Mouse (Mus musculus): ENCODE measurements around the gene Gstt2. TPM values are rescaled to one million over a fixed set of nuclear protein-coding genes. Genes with fewer than 3 reads are reported as not detected.

The Gstt2 gene
- polyA plus RNA-seq, 1 experiment from 2014 or later: 6.0 TPM

DNA sequence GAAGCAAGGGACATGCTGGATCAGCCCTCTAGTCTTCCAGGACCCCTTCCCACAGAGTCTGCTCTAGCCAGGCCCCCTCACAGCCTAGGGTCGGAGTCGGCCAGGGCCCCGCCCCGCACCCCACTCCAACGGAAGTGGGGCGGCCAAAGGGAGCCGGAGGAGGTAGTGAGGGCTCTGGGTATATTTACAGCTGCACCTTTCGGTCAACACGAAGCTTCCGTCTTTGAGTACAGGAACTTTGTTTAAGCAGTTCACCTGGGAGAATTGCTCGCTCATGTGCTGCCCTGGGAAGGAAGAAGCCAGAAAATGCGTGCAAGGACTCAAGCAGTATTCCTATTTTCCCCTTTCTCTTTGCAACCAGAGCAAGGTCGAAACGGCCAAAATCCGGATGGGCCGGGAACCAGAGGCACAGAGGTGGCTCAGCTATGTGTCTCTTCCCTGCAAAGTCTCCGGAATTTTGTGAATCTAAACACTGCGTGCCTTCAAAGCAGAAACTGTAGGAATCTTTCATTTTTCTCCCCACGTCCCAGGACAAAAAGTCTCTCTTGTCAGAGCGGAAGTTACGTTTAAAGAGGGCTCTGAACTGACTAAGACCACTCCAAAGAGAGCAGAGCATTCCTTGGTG is 3.7 kb downstream of the Gstt2 start:
- no peak for DNase-seq (ENCODE audit: low spot score)
- Histone ChIP-seq H3K27me3 (replicated peaks; ENCODE audit: control insufficient read depth, insufficient read depth, low read length) (no peaks in the 10 kb centered on the region; the same call in 1 of the 2 replicates), H3K27ac (ENCODE audit: low read depth, low read length) (no peak overlapping the region), H3K36me3 (ENCODE audit: control insufficient read depth, insufficient read depth, low read length) (no peaks in the 10 kb centered on the region), H3K4me3 (ENCODE audit: low read depth, low read length) (peak overlapping the region; percentile 29; the same call in 1 of the 2 replicates), H3K4me1 (ENCODE audit: control insufficient read depth, insufficient read depth, low read length) (peaks cover 9% of the 10 kb centered on the region; the same call in 1 of the 2 replicates), H3K9me3 (replicated peaks; ENCODE audit: control insufficient read depth, low read length) (no peaks in the 10 kb centered on the region), H3K4me2 (ENCODE audit: low read length) (peak overlapping the region; percentile 56), H3K9ac (ENCODE audit: low read length) (no peak overlapping the region)
- 25% methylated on average over 21 of the region's 21 CpGs for WGBS
- ATAC-seq: no peak

DNA sequence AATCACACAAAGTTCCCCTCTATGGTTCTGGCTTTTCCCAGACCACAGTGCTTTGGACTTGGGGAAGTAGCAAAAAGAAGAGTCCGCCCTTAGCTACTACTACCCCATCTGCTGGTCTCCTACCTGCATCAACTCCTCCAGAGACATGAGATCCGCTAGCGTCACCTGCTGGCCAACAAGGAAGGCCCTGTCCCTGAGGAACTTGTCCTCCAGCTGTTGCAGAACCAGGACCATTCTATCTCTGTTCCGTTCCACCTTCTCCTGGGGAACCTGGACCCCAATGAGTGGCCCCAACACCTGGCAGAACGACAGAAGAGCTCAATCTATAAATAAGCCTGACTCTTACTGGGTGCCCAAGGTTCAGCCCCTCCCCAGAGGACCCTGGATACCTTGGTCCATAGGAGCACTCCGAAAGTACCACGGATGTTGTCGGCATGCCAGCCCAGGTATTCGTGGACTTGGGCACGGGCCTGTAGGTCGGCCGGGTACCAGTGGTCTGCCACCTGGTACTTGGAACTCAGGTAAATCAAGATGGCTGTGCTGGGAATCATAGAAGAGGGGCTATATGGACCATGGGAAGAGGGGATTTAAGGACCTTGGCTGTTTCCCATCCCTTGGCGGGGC is 4.8 kb downstream of the Gstt2 start:
- Histone ChIP-seq H3K4me1 (ENCODE audit: control insufficient read depth, insufficient read depth, low read length) (peaks cover 4% of the 10 kb centered on the region; the same call in 1 of the 2 replicates), H3K27me3 (replicated peaks; ENCODE audit: control insufficient read depth, insufficient read depth, low read length) (no peaks in the 10 kb centered on the region; the same call in 1 of the 2 replicates), H3K9ac (ENCODE audit: low read length) (no peak overlapping the region), H3K4me2 (ENCODE audit: low read length) (no peak overlapping the region), H3K27ac (ENCODE audit: low read depth, low read length) (no peak overlapping the region), H3K36me3 (ENCODE audit: control insufficient read depth, insufficient read depth, low read length) (no peaks in the 10 kb centered on the region), H3K4me3 (ENCODE audit: low read depth, low read length) (no peak overlapping the region), H3K9me3 (replicated peaks; ENCODE audit: control insufficient read depth, low read length) (no peaks in the 10 kb centered on the region)
- DNase-seq (ENCODE audit: low spot score) (no peak), ATAC-seq (no peak)
- 72% methylated on average over 13 of the region's 13 CpGs for WGBS

DNA sequence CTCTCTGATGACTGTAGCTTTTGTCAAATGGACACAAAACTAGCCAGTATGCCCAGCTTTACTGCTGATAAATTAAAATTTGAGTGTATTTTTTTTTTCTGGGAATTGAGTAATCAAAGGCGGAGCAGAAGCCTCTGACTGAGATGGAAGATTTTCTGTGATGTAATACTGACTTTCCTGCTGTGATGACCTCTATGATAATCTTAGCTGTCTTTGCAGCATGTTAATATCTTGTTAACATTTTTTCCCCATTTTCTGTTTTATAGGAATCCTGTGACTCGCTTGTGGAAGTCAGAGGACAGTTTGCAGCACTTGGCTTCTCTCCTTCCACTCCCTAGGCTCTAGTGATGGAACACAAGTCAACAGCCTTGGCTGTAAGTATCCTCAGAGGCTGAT is 7.0 kb downstream of the Gstt2 start:
- peaks cover 4% of the 10 kb centered on the region; the same call in 1 of the 2 replicates for H3K4me1 ChIP-seq (ENCODE audit: control insufficient read depth, insufficient read depth, low read length)
- no peak overlapping the region for H3K4me2 ChIP-seq (ENCODE audit: low read length)
- no peak overlapping the region for H3K9ac ChIP-seq (ENCODE audit: low read length)
- H3K4me3 ChIP-seq (ENCODE audit: low read depth, low read length): no peak overlapping the region
- no peaks in the 10 kb centered on the region; the same call in 1 of the 2 replicates for H3K27me3 ChIP-seq (replicated peaks; ENCODE audit: control insufficient read depth, insufficient read depth, low read length)
- no peaks in the 10 kb centered on the region for H3K36me3 ChIP-seq (ENCODE audit: control insufficient read depth, insufficient read depth, low read length)
- DNase-seq (ENCODE audit: low spot score): no peak
- whole genome bisulfite sequencing: 95% methylated on average over 2 of the region's 2 CpGs
- H3K27ac ChIP-seq (ENCODE audit: low read depth, low read length): no peak overlapping the region
- ATAC-seq: no peak
- H3K9me3 ChIP-seq (replicated peaks; ENCODE audit: control insufficient read depth, low read length): no peaks in the 10 kb centered on the region

DNA sequence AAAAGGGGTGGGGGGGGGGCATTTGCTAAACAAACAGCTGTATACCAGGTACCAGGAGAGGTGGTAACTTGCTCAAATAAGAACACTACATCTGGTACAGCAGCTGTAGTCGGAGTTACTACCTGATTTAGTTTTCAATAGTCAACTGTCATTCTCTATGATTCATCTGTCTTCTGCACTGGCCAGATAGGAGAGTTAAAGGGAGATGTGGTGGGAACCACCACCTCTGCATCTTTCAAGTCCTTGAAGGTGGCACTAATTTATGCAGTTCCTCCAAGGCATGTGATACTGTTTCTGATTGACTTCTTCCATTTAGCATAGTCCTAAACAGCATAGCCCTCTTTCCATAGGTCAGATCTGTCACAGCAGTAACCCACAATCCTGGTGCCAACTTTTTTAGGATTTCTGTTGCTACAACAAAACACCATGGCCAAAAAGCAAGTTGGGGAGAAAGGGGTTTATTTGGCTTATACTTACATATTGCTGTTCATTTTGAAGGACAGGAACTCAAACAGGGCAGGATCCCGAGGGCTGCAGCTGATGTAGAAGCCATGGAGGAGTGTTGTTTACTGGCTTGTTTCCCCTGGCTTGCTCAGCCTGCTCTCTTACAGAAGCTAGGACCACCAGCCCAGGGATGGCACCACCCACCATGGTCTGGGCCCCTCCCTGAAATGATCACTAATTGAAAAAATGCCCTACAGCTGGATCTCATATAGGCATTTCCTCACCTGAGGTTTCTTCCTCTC is 7.5 kb downstream of the Gstt2 start:
- no peak overlapping the region for H3K4me3 ChIP-seq (ENCODE audit: low read depth, low read length)
- H3K36me3 ChIP-seq (ENCODE audit: control insufficient read depth, insufficient read depth, low read length): no peaks in the 10 kb centered on the region
- no peak for ATAC-seq
- no peaks in the 10 kb centered on the region for H3K9me3 ChIP-seq (replicated peaks; ENCODE audit: control insufficient read depth, low read length)
- H3K27me3 ChIP-seq (replicated peaks; ENCODE audit: control insufficient read depth, insufficient read depth, low read length): no peaks in the 10 kb centered on the region; the same call in 1 of the 2 replicates
- H3K4me1 ChIP-seq (ENCODE audit: control insufficient read depth, insufficient read depth, low read length): peaks cover 4% of the 10 kb centered on the region; the same call in 1 of the 2 replicates
- WGBS: 88% methylated on average over 2 of the region's 2 CpGs
- H3K9ac ChIP-seq (ENCODE audit: low read length): no peak overlapping the region
- no peak overlapping the region for H3K27ac ChIP-seq (ENCODE audit: low read depth, low read length)
- H3K4me2 ChIP-seq (ENCODE audit: low read length): no peak overlapping the region
- no peak for DNase-seq (ENCODE audit: low spot score)

DNA sequence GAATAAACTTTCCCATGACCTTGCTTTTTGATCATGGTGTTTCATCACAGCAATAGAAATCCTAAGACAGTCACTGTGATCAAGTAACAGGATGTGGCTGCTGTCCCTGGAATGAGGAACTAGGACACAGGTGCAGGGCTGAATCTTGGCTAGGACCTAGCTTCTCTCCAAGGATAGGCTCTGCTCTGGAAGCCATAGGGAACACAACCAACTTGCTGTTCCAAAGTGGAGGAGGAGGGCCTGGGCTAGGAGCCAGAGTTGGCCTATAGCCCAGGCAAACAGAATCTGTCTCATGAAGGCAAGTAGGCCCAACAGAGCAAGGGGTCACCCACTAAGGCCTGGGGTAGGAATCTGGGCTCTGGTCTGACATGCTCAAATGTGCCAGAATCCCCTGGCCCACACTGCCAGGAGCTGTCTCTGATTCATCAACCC is 8.7 kb downstream of the Gstt2 start:
- Histone ChIP-seq H3K27ac (ENCODE audit: low read depth, low read length) (no peak overlapping the region), H3K4me3 (ENCODE audit: low read depth, low read length) (no peak overlapping the region), H3K9me3 (replicated peaks; ENCODE audit: control insufficient read depth, low read length) (no peaks in the 10 kb centered on the region), H3K9ac (ENCODE audit: low read length) (no peak overlapping the region), H3K36me3 (ENCODE audit: control insufficient read depth, insufficient read depth, low read length) (no peaks in the 10 kb centered on the region), H3K27me3 (replicated peaks; ENCODE audit: control insufficient read depth, insufficient read depth, low read length) (no peaks in the 10 kb centered on the region; the same call in 1 of the 2 replicates), H3K4me1 (ENCODE audit: control insufficient read depth, insufficient read depth, low read length) (no peaks in the 10 kb centered on the region), H3K4me2 (ENCODE audit: low read length) (no peak overlapping the region)
- ATAC-seq (peak; percentile 37; the same call in 1 of the 2 replicates), DNase-seq (ENCODE audit: low spot score) (peak; percentile 52)

DNA sequence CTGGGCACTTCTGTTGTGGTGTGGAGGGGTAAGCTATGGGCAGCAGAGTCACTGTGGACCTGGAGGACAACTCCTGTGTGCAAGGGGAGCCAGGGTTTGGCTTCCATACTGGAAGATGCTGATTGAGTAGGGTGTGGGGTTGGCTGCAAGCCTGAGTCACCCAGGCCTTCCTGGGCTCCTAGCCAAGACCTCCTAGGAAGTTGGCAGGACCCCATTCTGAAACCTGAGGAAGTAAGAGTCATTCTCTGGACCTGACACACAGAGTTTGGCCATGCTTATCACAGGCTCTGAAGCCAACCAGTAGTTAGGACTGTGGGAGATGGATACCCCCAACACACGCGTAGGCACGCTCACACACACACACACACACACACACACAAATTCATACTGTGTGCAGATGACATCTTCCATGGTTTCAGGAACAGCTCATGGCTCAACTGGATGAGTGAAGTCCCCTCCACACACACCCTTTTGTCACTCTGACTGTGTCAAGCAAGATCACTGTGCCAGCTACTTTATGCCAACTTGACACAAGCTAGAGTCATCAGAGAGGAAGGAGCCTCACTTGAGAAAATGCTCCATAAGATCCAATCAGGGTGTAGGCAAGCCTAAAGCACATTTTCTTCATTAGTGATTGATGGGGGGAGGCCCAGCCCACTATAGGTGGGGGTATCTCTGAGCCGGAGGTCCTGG is 9.4 kb downstream of the Gstt2 start:
- H3K4me1 ChIP-seq (ENCODE audit: control insufficient read depth, insufficient read depth, low read length): no peaks in the 10 kb centered on the region
- WGBS: 95% methylated on average over 4 of the region's 4 CpGs
- H3K27me3 ChIP-seq (replicated peaks; ENCODE audit: control insufficient read depth, insufficient read depth, low read length): no peaks in the 10 kb centered on the region; the same call in 1 of the 2 replicates
- no peak for DNase-seq (ENCODE audit: low spot score)
- H3K4me2 ChIP-seq (ENCODE audit: low read length): no peak overlapping the region
- H3K4me3 ChIP-seq (ENCODE audit: low read depth, low read length): no peak overlapping the region
- H3K9me3 ChIP-seq (replicated peaks; ENCODE audit: control insufficient read depth, low read length): no peaks in the 10 kb centered on the region
- no peaks in the 10 kb centered on the region for H3K36me3 ChIP-seq (ENCODE audit: control insufficient read depth, insufficient read depth, low read length)
- no peak overlapping the region for H3K9ac ChIP-seq (ENCODE audit: low read length)
- ATAC-seq: no peak
- no peak overlapping the region for H3K27ac ChIP-seq (ENCODE audit: low read depth, low read length)

DNA sequence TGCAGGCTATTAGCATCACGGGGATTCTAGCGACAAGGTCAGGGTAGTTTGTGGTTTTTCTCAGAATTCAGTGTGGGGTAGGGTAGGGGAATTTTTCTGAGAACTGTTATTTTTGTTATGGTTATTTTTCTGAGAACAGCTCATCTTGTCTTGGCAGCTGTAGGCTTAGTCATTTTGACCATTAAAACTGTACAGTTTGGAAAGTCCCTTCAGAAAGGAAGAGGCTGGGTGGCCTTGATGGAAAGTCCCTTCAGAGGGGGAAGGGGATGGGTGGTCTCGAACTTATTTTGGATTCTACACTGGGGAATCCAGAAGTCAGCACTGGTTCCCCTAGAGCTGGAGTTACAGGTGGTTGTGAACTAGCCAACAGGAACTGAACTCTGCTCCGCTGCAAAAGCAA is 12.7 kb downstream of the Gstt2 start:
- H3K4me2 ChIP-seq (ENCODE audit: low read length): no peak overlapping the region
- 91% methylated on average over 4 of the region's 4 CpGs for WGBS

DNA sequence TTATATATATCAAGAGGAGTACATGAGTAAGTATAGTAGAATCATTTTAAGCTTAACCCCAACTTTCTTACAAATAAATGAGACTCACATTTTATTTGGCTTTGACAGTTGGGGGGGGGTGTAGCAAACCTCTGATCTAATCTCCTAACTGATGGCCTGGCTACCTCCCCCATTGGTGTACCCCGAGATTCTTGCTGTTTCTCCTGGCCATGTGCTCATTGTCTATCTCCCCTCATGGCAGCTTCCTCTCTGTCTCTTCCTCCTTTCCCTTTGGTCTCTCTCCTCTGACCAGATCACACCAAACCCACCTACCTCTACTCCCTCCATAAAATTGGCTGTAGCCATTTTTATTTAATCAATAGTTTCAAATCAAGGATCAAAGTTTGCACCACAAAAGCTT is 13.4 kb downstream of the Gstt2 start:
- no peak overlapping the region for H3K4me3 ChIP-seq (ENCODE audit: low read depth, low read length)
- DNase-seq (ENCODE audit: low spot score): no peak
- H3K27me3 ChIP-seq (replicated peaks; ENCODE audit: control insufficient read depth, insufficient read depth, low read length): no peaks in the 10 kb centered on the region
- no peak overlapping the region for H3K27ac ChIP-seq (ENCODE audit: low read depth, low read length)
- no peaks in the 10 kb centered on the region for H3K9me3 ChIP-seq (replicated peaks; ENCODE audit: control insufficient read depth, low read length)
- H3K36me3 ChIP-seq (ENCODE audit: control insufficient read depth, insufficient read depth, low read length): no peaks in the 10 kb centered on the region
- H3K4me2 ChIP-seq (ENCODE audit: low read length): no peak overlapping the region
- H3K4me1 ChIP-seq (ENCODE audit: control insufficient read depth, insufficient read depth, low read length): no peaks in the 10 kb centered on the region
- no peak for ATAC-seq
- no peak overlapping the region for H3K9ac ChIP-seq (ENCODE audit: low read length)
- WGBS: 88% methylated on average over 1 of the region's 1 CpGs

More for the DNA sequence above, 12.7 kb downstream of the Gstt2 start:
- Histone ChIP-seq H3K9me3 (replicated peaks; ENCODE audit: control insufficient read depth, low read length) (no peaks in the 10 kb centered on the region), H3K27ac (ENCODE audit: low read depth, low read length) (no peak overlapping the region), H3K9ac (ENCODE audit: low read length) (no peak overlapping the region), H3K4me1 (ENCODE audit: control insufficient read depth, insufficient read depth, low read length) (no peaks in the 10 kb centered on the region), H3K27me3 (replicated peaks; ENCODE audit: control insufficient read depth, insufficient read depth, low read length) (no peaks in the 10 kb centered on the region), H3K4me3 (ENCODE audit: low read depth, low read length) (no peak overlapping the region), H3K36me3 (ENCODE audit: control insufficient read depth, insufficient read depth, low read length) (no peaks in the 10 kb centered on the region)
- ATAC-seq: no peak
- DNase-seq (ENCODE audit: low spot score): no peak

Data from forebrain, embryonic 14.5 days (tissue).